Mouse (Mus musculus) neural tube, embryonic 15.5 days (tissue): ENCODE data around the gene Sh3bp5. TPM values are rescaled to one million over a fixed set of nuclear protein-coding genes. Genes with fewer than 3 reads are reported as not detected.

Experiments used
- polyA plus RNA-seq: library from polyadenylated mRNA; unstranded; fragments of >200 nt; fragmentation: Nextera tagmentation; extraction: Ambion mirVana; gene quantifications from 2 replicates; pipeline ENCODE4 v1.2.1, GENCODE M21; 2015

Sh3bp5 gene
- polyA plus RNA-seq, 1 experiment from 2014 or later = 150 TPM

Other genes starting within 250 kb of the Sh3bp5 start
- 24.5 and 36.3 TPM in 2 replicates for gene Tnnc1, start 227.8 kb downstream of the Sh3bp5 start, polyA plus RNA-seq
- gene Nisch, start 219.1 kb downstream of the Sh3bp5 start, polyA plus RNA-seq = 309 and 327 TPM in 2 replicates
- gene Sema3g, start 218.2 kb downstream of the Sh3bp5 start, polyA plus RNA-seq = 0.47 and 0.69 TPM in 2 replicates
- 10.4 and 10.9 TPM in 2 replicates for gene Phf7, start 184.8 kb downstream of the Sh3bp5 start, polyA plus RNA-seq
- gene Bap1, start 184.6 kb downstream of the Sh3bp5 start, polyA plus RNA-seq = 93.3 and 96.1 TPM in 2 replicates
- 3.0 and 3.3 TPM in 2 replicates for gene Dnah1, start 112.2 kb downstream of the Sh3bp5 start, polyA plus RNA-seq
- gene Capn7, start 99.4 kb downstream of the Sh3bp5 start, polyA plus RNA-seq = 74.4 and 77.2 TPM in 2 replicates
- gene Eaf1, start 58.3 kb upstream of the Sh3bp5 start, polyA plus RNA-seq = 7.4 and 12.9 TPM in 2 replicates
- 40.3 and 47.4 TPM in 2 replicates for gene Mettl6, start 59.0 kb upstream of the Sh3bp5 start, polyA plus RNA-seq
- gene Colq, start 155.3 kb upstream of the Sh3bp5 start, polyA plus RNA-seq = 0.63 and 3.1 TPM in 2 replicates
- gene Gm49387, start 204.8 kb upstream of the Sh3bp5 start, polyA plus RNA-seq = 0.24 and 0.59 TPM in 2 replicates
- 15.6 and 19.0 TPM in 2 replicates for gene Btd, start 204.9 kb upstream of the Sh3bp5 start, polyA plus RNA-seq
- 7.9 and 11.0 TPM in 2 replicates for gene Hacl1, start 205.2 kb upstream of the Sh3bp5 start, polyA plus RNA-seq